Mouse (Mus musculus): Measurements from ENCODE around the gene Spata25.
A peak's percentile ranks its signal among the peaks of the same experiment; 100 is the strongest.
"Not testable (repeated sequence)": the region's sequence is repeated elsewhere in the genome, so short reads cannot be mapped to it uniquely, and the experiment has no call there.

Gene Spata25

DNA sequence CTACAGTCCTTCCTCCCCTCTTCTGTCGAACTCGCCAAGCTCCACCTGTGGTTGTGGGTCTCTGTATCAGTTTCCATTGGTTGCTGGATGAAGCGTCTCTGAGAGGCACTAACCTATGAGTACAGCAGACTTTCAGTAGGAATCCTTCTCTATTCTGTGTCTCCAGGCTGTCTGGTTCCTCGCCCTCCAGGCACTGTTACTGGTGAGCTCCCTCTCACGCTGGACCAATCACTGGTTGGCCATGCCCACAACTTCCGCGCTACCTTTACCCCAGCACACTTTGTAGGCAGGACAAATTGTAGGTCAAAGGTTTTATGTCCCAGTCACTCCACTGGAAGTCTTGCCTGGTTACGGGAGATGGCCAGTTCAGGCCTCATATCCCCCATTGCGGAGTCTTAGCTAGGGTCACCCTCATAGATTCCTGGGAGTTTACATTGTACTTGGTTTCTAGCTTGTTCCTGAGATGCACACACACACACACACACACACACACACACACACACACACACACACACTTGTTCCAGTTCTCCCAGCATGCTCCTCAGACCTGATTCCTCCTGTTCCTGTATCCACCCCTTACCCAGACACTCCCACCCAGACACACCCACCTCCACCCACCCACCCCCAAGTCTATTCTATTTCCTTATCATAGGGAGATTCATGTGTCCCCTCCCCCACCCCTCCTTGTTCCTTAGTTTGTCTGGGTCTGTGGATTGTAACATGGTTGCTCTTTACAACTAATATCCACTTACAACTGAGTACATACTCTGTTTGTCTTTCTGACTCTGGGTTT lies 31.5 kb upstream of the Spata25 start:
- no peak for DNase-seq (ENCODE audit: low read depth, low spot score)
- no peaks in the 10 kb centered on the region for H3K36me3 ChIP-seq (ENCODE audit: control insufficient read depth, insufficient read depth, low read length, poor library complexity, severe bottlenecking)
- no peaks in the 10 kb centered on the region for H3K27me3 ChIP-seq (ENCODE audit: control insufficient read depth, insufficient read depth, low read length, poor library complexity, severe bottlenecking)

- Histone ChIP-seq H3K36me3 (ENCODE audit: control insufficient read depth, insufficient read depth, low read length, poor library complexity, severe bottlenecking) (no peaks in the 10 kb centered on the region), H3K27me3 (ENCODE audit: control insufficient read depth, insufficient read depth, low read length, poor library complexity, severe bottlenecking) (no peaks in the 10 kb centered on the region)
- DNase-seq (ENCODE audit: low read depth, low spot score): no peak
Observed at GRCm38 (mm10) chr2:164859155-164859554, 30.8 kb upstream of the Spata25 start.

DNA sequence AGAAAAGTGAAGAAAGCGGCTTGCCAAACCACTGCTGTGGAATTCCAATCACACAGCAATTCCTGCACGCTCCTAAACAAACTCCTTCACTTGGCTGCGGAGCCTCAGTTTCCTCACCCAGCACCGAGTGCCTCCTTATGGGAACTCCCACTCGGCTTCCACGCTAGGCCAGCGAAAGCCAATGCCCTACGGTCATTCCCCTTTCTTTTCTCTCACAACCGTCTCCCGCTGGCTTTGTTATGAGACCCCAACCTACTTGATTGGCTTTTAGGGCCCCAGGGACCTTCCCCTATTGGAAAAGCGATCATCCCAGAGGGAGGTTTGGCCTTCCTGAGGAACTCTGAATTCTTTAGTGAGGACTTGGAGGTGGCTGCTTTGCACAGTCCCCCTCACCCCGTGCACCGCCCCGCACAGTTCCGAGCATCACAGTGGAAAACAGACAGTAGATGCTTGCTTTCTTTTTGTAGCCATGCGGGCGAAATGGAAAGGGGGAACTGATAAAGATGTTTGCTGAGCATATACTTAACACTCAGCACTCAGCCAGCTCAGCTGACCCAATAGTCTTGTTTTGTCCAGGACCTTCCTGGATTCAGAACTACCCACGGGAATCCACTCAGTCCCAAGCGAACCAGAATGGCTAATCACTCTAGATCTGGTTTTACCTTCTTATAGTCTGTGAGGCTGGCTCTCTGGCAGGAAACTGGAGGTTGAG lies 29.7 kb upstream of the Spata25 start:
- Histone ChIP-seq H3K36me3 (ENCODE audit: control insufficient read depth, insufficient read depth, low read length, poor library complexity, severe bottlenecking) (no peaks in the 10 kb centered on the region), H3K27me3 (ENCODE audit: control insufficient read depth, insufficient read depth, low read length, poor library complexity, severe bottlenecking) (no peaks in the 10 kb centered on the region)
- peak; percentile 34 for DNase-seq (ENCODE audit: low read depth, low spot score)

- H3K36me3 ChIP-seq (ENCODE audit: control insufficient read depth, insufficient read depth, low read length, poor library complexity, severe bottlenecking): no peaks in the 10 kb centered on the region
- peak; percentile 56 for DNase-seq (ENCODE audit: low read depth, low spot score)
Observed at GRCm38 (mm10) chr2:164857101-164857821, 28.9 kb upstream of the Spata25 start, which contains the start of gene Pltp. Gene Pltp, minus strand, starts transcription at chr2:164857711.

DNA sequence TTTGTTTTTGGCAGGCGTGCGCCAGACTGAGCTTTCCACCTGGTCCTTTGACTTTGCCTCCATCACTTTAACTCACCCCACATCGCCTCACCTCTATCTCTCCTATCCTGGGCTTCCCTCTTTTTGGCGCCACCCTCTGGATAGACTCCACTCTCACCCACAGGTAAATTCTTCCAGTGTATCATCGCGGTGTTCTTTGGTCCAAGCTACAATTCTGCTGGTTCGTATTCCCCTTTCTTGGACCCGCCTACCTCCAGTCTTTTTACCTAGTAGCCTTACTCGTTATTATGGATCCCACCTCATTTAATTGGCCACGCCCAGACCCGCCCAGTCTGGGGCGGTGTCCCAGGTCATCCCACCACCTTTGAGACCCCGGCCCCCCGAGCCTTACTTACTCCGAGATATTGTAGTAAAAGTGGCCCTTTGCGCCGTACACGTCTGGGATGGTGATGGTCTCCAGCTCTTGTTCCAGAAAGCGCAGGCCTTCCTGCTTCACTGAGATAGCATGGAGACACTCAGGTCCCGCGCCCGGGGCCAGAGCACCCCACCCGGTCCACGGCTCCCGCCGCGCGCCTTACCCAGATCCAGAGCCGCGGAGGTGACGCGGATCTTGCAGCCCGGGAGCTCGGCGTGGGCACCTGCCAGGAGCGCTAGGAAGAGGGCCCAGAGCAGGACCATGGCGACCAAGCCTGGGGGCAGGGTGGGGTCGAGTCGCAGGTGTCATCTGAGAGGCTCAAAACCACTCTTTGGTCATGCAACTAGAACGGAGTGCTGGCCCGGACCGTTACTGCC lies 28.2 kb upstream of the Spata25 start:
- DNase-seq (ENCODE audit: low read depth, low spot score): no peak
- Histone ChIP-seq H3K36me3 (ENCODE audit: control insufficient read depth, insufficient read depth, low read length, poor library complexity, severe bottlenecking) (no peaks in the 10 kb centered on the region), H3K27me3 (ENCODE audit: control insufficient read depth, insufficient read depth, low read length, poor library complexity, severe bottlenecking) (no peaks in the 10 kb centered on the region)

More at GRCm38 (mm10) chr2:164857101-164857821, 28.9 kb upstream of the Spata25 start, which contains the start of gene Pltp:
- H3K27me3 ChIP-seq (ENCODE audit: control insufficient read depth, insufficient read depth, low read length, poor library complexity, severe bottlenecking): no peaks in the 10 kb centered on the region

GRCm38 (mm10) chr2:164855572-164855971 lies 27.2 kb upstream of the Spata25 start:
- not testable (repeated sequence) for H3K36me3 ChIP-seq (ENCODE audit: control insufficient read depth, insufficient read depth, low read length, poor library complexity, severe bottlenecking); DNase-seq (ENCODE audit: low read depth, low spot score); H3K27me3 ChIP-seq (ENCODE audit: control insufficient read depth, insufficient read depth, low read length, poor library complexity, severe bottlenecking)

- no peaks in the 10 kb centered on the region for H3K27me3 ChIP-seq (ENCODE audit: control insufficient read depth, insufficient read depth, low read length, poor library complexity, severe bottlenecking)
- no peaks in the 10 kb centered on the region for H3K36me3 ChIP-seq (ENCODE audit: control insufficient read depth, insufficient read depth, low read length, poor library complexity, severe bottlenecking)
- peak; percentile 54 for DNase-seq (ENCODE audit: low read depth, low spot score)
Observed at GRCm38 (mm10) chr2:164850061-164850460, 21.7 kb upstream of the Spata25 start.

DNA sequence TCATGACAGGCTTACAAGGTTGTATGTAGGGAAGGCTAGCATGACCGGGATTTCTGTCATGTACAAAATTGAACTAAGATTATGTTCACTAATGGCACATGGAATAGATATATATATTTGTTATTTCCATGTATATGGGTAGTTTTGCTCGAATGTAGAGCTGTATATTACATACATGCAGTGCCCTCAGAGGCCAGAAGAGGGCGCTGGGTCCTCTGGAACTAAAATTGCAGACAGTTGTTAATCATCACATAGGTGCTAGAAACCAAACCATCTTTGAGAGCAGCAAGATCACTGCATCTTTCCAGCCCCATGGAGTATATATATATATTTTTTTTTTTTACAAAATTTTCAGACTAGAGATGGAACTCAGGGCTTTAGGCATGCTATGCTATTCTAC lies 17.4 kb upstream of the Spata25 start:
- Histone ChIP-seq H3K27me3 (ENCODE audit: control insufficient read depth, insufficient read depth, low read length, poor library complexity, severe bottlenecking) (no peaks in the 10 kb centered on the region), H3K36me3 (ENCODE audit: control insufficient read depth, insufficient read depth, low read length, poor library complexity, severe bottlenecking) (no peaks in the 10 kb centered on the region; the same call in 1 of the 2 replicates)
- peak; percentile 62 for DNase-seq (ENCODE audit: low read depth, low spot score)

GRCm38 (mm10) chr2:164835164-164835563 lies 6.8 kb upstream of the Spata25 start:
- no peaks in the 10 kb centered on the region for H3K27me3 ChIP-seq (ENCODE audit: control insufficient read depth, insufficient read depth, low read length, poor library complexity, severe bottlenecking)
- no peak for DNase-seq (ENCODE audit: low read depth, low spot score)
- peaks cover 18% of the 10 kb centered on the region for H3K36me3 ChIP-seq (ENCODE audit: control insufficient read depth, insufficient read depth, low read length, poor library complexity, severe bottlenecking)

DNA sequence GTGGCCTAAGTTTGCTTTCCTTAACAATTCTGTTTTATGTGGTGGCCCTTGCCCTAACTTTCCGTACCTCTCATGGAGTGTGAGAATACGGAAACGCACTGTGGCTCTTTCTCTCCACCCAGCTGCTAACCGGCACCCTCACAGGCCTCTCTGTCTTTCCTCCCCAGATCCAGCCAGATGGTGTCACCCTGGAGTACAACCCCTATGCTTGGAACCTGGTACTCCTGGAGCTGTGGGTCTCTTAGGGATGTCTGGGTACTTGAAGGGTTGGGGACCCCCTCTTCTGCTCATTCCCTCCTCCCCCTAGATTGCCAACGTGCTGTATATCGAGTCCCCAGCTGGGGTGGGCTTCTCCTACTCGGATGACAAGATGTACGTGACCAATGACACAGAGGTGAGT lies 6.2 kb upstream of the Spata25 start:
- DNase-seq (ENCODE audit: low read depth, low spot score): peak; percentile 31
- Histone ChIP-seq H3K36me3 (ENCODE audit: control insufficient read depth, insufficient read depth, low read length, poor library complexity, severe bottlenecking) (peaks cover 15% of the 10 kb centered on the region), H3K27me3 (ENCODE audit: control insufficient read depth, insufficient read depth, low read length, poor library complexity, severe bottlenecking) (no peaks in the 10 kb centered on the region)

DNA sequence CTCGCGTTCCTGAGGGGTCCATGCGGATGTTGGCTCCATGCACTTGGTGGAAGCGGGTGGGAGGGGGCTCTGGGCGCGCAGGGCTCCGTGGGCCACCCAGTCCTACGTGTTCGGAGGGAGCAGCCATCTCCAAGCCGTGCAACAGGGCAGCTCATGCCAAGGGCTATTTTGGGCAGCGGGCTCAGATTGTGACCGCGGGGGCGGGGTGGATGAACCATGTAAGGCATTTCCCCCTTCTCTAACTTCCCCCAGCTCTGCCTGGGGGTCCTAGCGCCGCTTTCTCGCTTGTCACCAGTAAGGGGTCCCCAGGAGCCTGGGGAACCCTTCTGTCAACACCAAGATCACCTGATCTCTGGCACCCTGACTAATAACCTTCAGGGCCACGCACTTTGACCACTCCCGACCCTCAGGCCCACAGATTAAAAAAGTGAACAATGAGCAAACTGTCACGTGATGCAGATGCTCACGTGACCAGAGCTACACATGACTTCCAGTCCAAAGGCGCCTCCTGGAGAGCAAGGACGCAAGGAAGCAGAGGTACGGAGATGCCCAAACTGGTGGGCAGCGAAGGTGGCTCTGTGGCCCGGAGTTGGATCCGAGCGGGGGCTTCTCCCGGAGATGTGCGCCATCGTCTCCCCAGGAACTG lies 5.1 kb upstream of the Spata25 start, which contains the start of gene Neurl2:
Gene Neurl2, minus strand, starts transcription at position 143 of the 646 bp plus-strand sequence.
- no peaks in the 10 kb centered on the region for H3K27me3 ChIP-seq (ENCODE audit: control insufficient read depth, insufficient read depth, low read length, poor library complexity, severe bottlenecking)
- peak; percentile 94 for DNase-seq (ENCODE audit: low read depth, low spot score)
- H3K36me3 ChIP-seq (ENCODE audit: control insufficient read depth, insufficient read depth, low read length, poor library complexity, severe bottlenecking): peaks cover 11% of the 10 kb centered on the region

- Histone ChIP-seq H3K36me3 (ENCODE audit: control insufficient read depth, insufficient read depth, low read length, poor library complexity, severe bottlenecking) (peaks cover 5% of the 10 kb centered on the region), H3K27me3 (ENCODE audit: control insufficient read depth, insufficient read depth, low read length, poor library complexity, severe bottlenecking) (no peaks in the 10 kb centered on the region)
- peak; percentile 88 for DNase-seq (ENCODE audit: low read depth, low spot score)
Observed at GRCm38 (mm10) chr2:164832748-164833301, 4.5 kb upstream of the Spata25 start, which contains the start of gene Ctsa. Gene Ctsa, plus strand, starts transcription at chr2:164832873.

DNA sequence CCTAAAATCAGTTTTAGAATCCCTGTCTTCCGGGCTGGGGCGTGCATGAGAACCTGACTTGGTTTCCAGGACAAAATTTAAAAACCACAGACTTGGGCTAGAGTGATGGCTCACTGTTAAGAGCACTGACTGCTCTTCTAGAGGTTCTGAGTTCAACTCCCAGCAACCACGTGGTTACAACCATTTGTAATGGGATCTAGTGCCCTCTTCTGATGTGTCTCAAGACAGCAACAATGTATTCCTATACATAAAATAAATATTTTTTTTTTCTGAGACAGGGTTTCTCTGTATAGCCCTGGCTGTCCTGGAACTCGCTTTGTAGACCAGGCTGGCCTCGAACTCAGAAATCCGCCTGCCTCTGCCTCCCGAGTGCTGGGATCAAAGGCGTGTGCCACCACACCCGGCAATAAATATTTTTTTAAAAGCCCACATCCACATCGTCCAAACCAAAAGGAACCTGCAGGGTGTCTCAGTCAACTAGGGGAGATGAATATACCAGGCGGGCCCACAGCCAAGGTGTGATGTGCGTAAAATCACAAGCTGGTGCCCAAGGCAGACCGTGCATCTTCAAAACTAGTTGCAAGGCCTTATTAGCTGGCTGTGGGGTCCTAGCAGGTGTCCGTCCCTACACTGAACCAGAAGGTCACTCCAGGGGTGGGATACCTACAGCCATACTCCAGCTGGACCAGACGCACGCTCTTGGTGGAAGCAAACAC lies 3.9 kb upstream of the Spata25 start:
- H3K36me3 ChIP-seq (ENCODE audit: control insufficient read depth, insufficient read depth, low read length, poor library complexity, severe bottlenecking): peaks cover 5% of the 10 kb centered on the region
- no peak for DNase-seq (ENCODE audit: low read depth, low spot score)
- no peaks in the 10 kb centered on the region for H3K27me3 ChIP-seq (ENCODE audit: control insufficient read depth, insufficient read depth, low read length, poor library complexity, severe bottlenecking)

Data from splenic B cell, adult 2 months (primary cell).